Mouse (Mus musculus) thymus, postnatal 10 days (tissue): Measurements from ENCODE around the gene Cela1.

Experiments used
- DNase-seq, 2 experiments: peaks; one replicate each; pipeline ENCODE4 v3.0.0; 2021; ENCODE audit warnings: low spot score in 2 of 2

Cela1 gene

GRCm38 (mm10) chr15:100687430-100687971 is at the start of gene Cela1:
TSS of gene Cela1 (minus strand) at chr15:100687921.
- DNase-seq: no peak

- no peak for DNase-seq
Measured at GRCm38 (mm10) chr15:100735953-100736300, 48.2 kb upstream of the Cela1 start.

DNA sequence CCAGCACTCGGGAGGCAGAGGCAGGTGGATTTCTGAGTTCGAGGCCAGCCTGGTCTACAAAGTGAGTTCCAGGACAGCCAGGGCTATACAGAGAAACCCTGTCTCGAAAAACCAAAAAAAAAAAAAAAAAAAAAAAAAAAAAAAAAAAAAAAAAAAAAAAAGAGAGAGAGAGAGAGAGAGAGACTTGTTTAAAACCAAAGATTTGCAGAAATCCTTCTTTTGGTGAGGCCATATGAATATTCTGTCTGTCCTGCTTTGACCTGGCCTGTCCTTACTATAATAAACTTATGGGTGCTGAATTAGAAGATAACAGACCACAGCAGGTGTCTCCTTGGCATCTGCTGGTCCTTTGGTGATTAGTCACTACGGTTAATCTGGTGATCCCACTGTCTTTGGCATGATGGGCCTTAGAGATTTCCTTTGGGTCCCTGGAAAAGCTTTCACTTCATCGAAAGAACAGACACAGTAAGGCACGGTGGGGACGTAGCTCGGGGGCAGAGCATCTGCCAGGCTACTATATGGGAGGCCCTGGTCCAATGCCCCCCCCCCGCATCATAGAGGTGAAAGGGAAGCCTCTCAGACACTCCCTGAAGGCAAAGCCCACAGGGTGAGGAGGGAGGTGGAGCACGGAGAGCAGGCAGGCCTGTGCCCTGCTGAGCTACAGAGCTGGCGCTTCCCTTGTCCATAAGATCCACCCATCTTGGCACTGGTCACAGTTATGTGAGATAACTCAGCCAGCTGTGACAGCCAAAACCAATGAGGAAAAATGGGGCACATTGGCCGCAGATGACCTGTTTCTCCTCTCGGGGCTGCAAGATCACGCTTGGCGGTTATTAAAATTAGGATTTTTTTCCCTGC is 47.6 kb upstream of the Cela1 start:
- no peak for DNase-seq

DNA sequence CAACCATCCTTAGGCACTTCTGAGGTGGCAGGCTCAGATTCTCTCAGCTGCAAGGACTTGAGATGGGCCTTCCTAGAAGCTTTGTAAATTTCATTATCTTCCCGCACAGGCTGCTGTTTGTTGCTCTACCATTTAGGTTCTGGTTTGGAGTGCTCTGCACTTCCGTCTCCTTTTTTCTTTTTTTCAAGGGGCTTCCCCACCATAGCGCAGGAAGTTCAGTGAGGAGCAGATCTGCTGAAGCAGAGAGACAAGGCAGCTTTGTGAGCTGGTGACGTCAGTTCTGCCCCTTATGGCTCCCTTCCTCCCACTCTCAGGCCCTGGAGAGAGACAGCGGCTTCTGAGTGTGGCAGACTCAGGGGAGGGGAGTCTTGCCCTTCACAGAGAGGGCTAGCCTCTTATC is 44.9 kb upstream of the Cela1 start:
- peak; percentile 69 to 74 for DNase-seq

GRCm38 (mm10) chr15:100731081-100731480 is 43.4 kb upstream of the Cela1 start:
- no peak for DNase-seq

- peak; percentile 55 to 61 for DNase-seq
Measured at GRCm38 (mm10) chr15:100729281-100729985, 41.7 kb upstream of the Cela1 start, which contains the start of gene Galnt6. TSS of gene Galnt6 (minus strand) at chr15:100729376.

- DNase-seq: no peak
Measured at GRCm38 (mm10) chr15:100728586-100728985, 40.9 kb upstream of the Cela1 start.

DNA sequence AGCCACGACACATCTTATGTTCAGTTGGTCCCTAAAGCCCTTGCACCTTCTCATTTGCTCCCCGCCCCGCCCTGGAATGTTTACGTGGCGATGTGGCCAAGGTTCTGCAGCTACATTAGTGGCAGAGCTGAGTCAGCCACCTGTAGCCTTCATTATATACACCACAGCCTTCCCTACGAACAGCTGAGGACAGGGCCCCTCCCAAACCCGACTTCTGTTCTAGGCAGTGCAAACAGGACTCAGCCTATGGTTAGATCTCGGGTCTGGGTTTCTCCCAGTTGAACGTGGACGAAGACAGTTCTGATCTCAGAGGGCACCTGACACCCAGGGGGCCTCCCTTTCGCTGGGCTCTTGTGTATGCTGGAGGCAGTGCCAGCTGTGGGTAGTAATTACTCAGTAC is 40.1 kb upstream of the Cela1 start:
- no peak for DNase-seq

DNA sequence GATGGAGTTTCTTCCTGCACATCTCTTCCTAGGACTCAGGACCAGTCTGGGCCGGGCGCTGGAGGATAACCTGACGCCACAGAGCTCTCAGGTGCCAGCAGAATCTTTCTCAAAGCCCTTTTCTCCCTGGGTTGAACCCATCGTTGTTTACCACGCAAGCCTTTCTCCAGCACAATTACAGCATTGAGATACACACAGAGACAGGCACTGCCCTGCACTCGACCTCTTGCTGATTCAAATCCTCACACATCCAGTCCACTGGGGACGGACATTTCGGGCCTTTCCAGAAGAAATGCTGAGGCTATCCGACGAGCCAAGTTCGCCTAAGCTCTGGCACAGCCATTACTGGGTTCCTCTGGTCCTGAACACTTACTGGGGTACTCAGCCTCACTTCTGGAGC is 39.0 kb upstream of the Cela1 start:
- no peak for DNase-seq

DNA sequence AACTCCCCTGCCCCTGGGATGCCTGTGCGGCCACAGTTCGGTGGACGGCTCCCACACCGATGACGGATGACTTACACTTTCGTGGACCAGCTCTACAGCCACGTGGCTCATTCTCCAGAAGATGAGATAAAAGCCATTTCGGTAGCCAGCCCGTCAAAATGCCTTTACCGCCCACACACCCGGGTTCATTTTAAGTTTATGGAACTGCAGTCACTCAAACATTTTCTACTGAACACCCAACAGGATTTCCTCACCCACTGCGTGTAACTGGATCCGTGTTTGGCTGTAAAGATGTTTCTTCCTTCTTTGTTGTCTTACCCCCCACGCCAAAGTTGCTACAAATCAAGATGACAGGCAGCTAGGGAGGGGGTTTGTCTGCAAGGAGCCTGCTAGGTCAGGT is 35.8 kb upstream of the Cela1 start:
- no peak for DNase-seq

- no peak for DNase-seq
Measured at GRCm38 (mm10) chr15:100722564-100722963, 34.8 kb upstream of the Cela1 start.

- DNase-seq: no peak
Measured at GRCm38 (mm10) chr15:100722026-100722425, 34.3 kb upstream of the Cela1 start.

GRCm38 (mm10) chr15:100721445-100721844 is 33.7 kb upstream of the Cela1 start:
- no peak for DNase-seq

- DNase-seq: peak; percentile 59 to 65
Measured at GRCm38 (mm10) chr15:100720066-100720465, 32.3 kb upstream of the Cela1 start.

GRCm38 (mm10) chr15:100719217-100719616 is 31.5 kb upstream of the Cela1 start:
- no peak for DNase-seq

DNA sequence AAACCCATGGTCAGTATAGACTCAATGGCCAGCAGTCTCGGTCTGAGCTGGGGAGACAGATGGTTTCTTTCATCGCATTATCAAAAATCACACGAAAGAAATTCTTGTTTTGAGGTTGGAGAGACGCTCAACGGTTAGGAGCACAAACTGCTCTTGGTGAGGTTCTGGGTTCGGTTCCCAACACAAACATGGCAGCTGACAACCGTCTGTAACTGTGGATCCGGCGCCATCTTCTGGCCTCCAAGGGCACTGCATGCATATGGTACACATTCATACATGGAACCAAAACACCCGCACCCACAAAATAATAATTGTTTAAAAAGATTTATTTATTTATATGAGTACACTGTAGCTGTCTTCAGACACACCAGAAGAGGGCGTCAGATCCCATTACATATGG is 30.9 kb upstream of the Cela1 start:
- no peak for DNase-seq

DNA sequence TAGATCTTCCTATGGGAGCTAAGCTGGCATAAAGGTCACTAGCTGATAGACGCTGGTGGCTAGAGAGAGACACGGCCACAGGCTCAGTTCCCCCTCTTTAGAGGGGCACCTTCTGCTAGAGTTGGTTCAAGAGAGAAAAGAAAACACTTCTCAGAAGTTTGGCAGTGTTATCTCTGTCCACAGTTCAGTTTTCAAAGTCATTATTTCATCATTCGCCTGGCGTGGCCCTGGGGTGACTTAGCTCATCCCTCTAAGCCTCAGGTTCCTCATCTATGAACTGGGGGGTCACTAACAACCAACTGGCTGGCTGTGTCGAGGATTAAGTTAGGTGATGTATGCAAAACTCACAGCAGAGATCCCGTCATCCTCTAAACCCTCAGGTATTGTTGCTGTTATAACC is 30.2 kb upstream of the Cela1 start:
- no peak for DNase-seq

DNA sequence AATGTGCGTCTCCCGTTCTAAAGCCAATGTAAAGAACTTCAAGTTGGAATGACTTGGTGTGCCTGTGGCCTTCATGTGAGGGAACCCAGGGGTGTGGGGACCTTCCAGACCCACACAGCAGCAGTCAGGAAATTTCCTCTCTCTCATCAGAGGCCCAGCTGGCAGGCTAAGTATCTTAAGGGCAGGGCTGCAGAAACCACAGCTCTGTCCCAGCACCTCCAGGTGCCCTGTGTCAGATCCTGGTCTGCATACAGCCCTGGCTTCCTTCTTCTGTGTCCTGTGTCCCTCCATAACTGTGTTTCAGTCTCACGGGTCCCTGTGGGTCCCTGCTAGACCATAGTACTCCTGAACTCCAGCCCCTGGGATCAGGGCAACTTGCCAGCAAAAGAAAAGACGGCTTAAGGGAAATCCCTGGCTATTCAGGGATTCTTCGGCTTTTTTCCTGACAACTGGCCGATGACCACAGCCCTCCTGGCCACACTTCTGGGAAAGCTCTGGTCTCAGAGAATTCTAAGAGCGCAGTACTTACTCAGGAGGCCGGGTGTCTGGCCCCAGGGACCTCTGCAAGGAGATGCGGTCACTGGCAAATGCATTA is 27.8 kb upstream of the Cela1 start:
- DNase-seq: no peak

DNA sequence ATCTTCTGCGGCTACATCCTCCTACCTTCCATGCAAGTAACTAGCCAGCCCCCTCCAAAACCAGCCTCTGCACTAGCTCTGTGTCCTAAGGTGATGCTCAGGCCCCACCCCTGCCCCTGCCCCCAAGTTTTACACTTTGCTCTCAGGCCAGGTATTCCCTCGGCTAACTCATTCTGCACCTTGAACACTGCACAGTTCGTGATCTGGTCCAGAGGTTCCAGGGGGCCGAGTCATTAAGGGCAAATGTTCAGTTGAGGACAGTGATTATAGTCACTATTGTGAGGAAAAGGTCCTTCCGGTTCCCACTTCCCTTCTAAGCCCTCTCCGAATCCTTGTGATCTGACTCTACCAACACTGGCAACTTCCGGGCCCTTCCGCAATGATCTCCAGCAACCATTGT is 26.7 kb upstream of the Cela1 start:
- no peak for DNase-seq

- DNase-seq: no peak
Measured at GRCm38 (mm10) chr15:100710838-100711237, 23.1 kb upstream of the Cela1 start.

DNA sequence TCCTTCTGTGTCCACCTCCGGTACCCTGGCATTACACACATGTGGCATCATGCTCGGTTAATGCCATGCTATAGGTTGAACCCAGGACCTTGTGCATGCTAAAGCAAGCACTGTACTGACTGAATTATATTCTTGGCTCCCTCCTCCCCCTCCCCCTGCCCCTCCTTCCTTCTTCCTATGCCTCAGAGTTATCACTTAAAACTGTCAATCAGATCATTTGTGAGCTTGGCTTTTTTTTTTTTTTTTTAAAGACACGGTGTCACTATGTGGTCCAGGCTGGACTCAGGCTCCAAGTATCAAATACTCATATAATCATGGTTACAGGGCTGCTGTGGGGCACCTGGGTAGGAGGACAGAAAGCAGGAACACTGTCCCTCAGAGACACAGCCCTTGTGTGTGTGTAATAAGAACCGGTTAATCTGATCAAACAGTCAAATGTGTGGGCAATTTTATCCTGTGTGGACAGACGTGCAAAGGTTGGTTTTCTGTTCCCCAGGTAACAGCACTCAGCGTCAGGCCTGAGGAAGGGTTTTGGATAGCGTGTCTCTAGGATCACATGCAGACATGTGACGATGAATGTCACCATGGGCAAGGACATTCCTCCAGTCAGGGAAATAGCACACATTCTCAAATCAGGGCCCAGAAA is 20.8 kb upstream of the Cela1 start:
- no peak for DNase-seq

GRCm38 (mm10) chr15:100706226-100706625 is 18.5 kb upstream of the Cela1 start:
- DNase-seq: peak; percentile 79 to 86
